Mouse (Mus musculus) liver, adult (tissue): Measurements from ENCODE around the gene Zfp655.

Experiments
- GATA4 ChIP-seq: IDR thresholded peaks from 2 replicates; pipeline ENCODE4 v1.6.1; 2014; ENCODE audit warnings: mild to moderate bottlenecking, low read length; ENCODE audit not compliant: insufficient replicate concordance

Gene Zfp655

GRCm38 (mm10) chr5:145231367-145231871, at the start of gene Zfp655:
Gene Zfp655 (plus strand): TSS chr5:145231715.
- TF ChIP-seq GATA4 = peak; percentile 94

- no peak for TF ChIP-seq GATA4
Measured at GRCm38 (mm10) chr5:145185244-145185643, 46.3 kb upstream of the Zfp655 start.

- TF ChIP-seq GATA4 = no peak
Measured at GRCm38 (mm10) chr5:145189416-145189815, 42.1 kb upstream of the Zfp655 start.

- TF ChIP-seq GATA4 = no peak
Measured at GRCm38 (mm10) chr5:145190373-145190772, 41.1 kb upstream of the Zfp655 start.

GRCm38 (mm10) chr5:145190875-145191798, 40.4 kb upstream of the Zfp655 start:
- TF ChIP-seq GATA4 = peak; percentile 31; the same call in 1 of the 2 replicates

GRCm38 (mm10) chr5:145191962-145192361, 39.6 kb upstream of the Zfp655 start, which contains the start of gene Atp5j2:
Gene Atp5j2 (minus strand): TSS chr5:145192062.
- TF ChIP-seq GATA4 = no peak

- no peak for TF ChIP-seq GATA4
Measured at GRCm38 (mm10) chr5:145200387-145200786, 31.1 kb upstream of the Zfp655 start.

- TF ChIP-seq GATA4 = no peak
Measured at GRCm38 (mm10) chr5:145201321-145201991, 30.1 kb upstream of the Zfp655 start, which contains the start of gene Zkscan14. Gene Zkscan14 (minus strand): TSS chr5:145201868.

GRCm38 (mm10) chr5:145202446-145202845, 29.1 kb upstream of the Zfp655 start:
- TF ChIP-seq GATA4 = no peak

GRCm38 (mm10) chr5:145203936-145204691, 27.4 kb upstream of the Zfp655 start, which contains the start of gene Zkscan5:
Gene Zkscan5 (plus strand): TSS chr5:145204562.
- peak; percentile 63; the same call in 1 of the 2 replicates for TF ChIP-seq GATA4

GRCm38 (mm10) chr5:145205041-145205440, 26.5 kb upstream of the Zfp655 start:
- no peak for TF ChIP-seq GATA4

GRCm38 (mm10) chr5:145207385-145207784, 24.1 kb upstream of the Zfp655 start:
- TF ChIP-seq GATA4 = no peak

GRCm38 (mm10) chr5:145207954-145208353, 23.6 kb upstream of the Zfp655 start:
- no peak for TF ChIP-seq GATA4

- TF ChIP-seq GATA4 = no peak
Measured at GRCm38 (mm10) chr5:145211340-145211739, 20.2 kb upstream of the Zfp655 start.

GRCm38 (mm10) chr5:145212216-145212615, 19.3 kb upstream of the Zfp655 start:
- TF ChIP-seq GATA4 = no peak

- TF ChIP-seq GATA4 = no peak
Measured at GRCm38 (mm10) chr5:145213505-145213904, 18.0 kb upstream of the Zfp655 start.
